Mouse (Mus musculus): ENCODE results near the gene Itfg2. TPM values are rescaled to one million over a fixed set of nuclear protein-coding genes. Genes with fewer than 3 reads are reported as not detected.

Itfg2 gene
- total RNA-seq, 2 experiments from 2014 or later, result 13.7 to 53.8 TPM

- ATAC-seq (replicated peaks; ENCODE audit: low FRiP score, poor library complexity, severe bottlenecking), result no peak
These were observed 11.8 kb upstream of the Itfg2 start for GRCm38 (mm10) chr6:128436356-128437005.

- ATAC-seq (replicated peaks; ENCODE audit: low FRiP score, poor library complexity, severe bottlenecking), result no peak
These were observed 10.7 kb upstream of the Itfg2 start for GRCm38 (mm10) chr6:128435474-128435873.

- ATAC-seq (replicated peaks; ENCODE audit: low FRiP score, poor library complexity, severe bottlenecking), result no peak
These were observed 8.8 kb upstream of the Itfg2 start for GRCm38 (mm10) chr6:128433566-128433965.

- ATAC-seq (replicated peaks; ENCODE audit: low FRiP score, poor library complexity, severe bottlenecking), result no peak
These were observed 7.7 kb upstream of the Itfg2 start for GRCm38 (mm10) chr6:128432356-128432915.

- no peak for ATAC-seq (replicated peaks; ENCODE audit: low FRiP score, poor library complexity, severe bottlenecking)
These were observed 5.1 kb upstream of the Itfg2 start for GRCm38 (mm10) chr6:128429826-128430225.

GRCm38 (mm10) chr6:128429300-128429699 lies 4.6 kb upstream of the Itfg2 start:
- ATAC-seq (replicated peaks; ENCODE audit: low FRiP score, poor library complexity, severe bottlenecking), result no peak

- ATAC-seq (replicated peaks; ENCODE audit: low FRiP score, poor library complexity, severe bottlenecking), result no peak
These were observed 2.8 kb upstream of the Itfg2 start for GRCm38 (mm10) chr6:128427571-128427970.

- ATAC-seq (replicated peaks; ENCODE audit: low FRiP score, poor library complexity, severe bottlenecking), result 0 out of 2 replicates have a peak, but pooled peaks have one; percentile 3
These were observed 315 bp upstream of the Itfg2 start for GRCm38 (mm10) chr6:128425046-128425445.

- ATAC-seq (replicated peaks; ENCODE audit: low FRiP score, poor library complexity, severe bottlenecking), result 0 out of 2 replicates have a peak, but pooled peaks have one; percentile 40
These were observed 1.0 kb downstream of the Itfg2 start for GRCm38 (mm10) chr6:128423496-128424268.

GRCm38 (mm10) chr6:128421480-128421879 lies 3.3 kb downstream of the Itfg2 start:
- no peak for ATAC-seq (replicated peaks; ENCODE audit: low FRiP score, poor library complexity, severe bottlenecking)

GRCm38 (mm10) chr6:128421036-128421435 lies 3.7 kb downstream of the Itfg2 start:
- no peak for ATAC-seq (replicated peaks; ENCODE audit: low FRiP score, poor library complexity, severe bottlenecking)

- ATAC-seq (replicated peaks; ENCODE audit: low FRiP score, poor library complexity, severe bottlenecking), result no peak
These were observed 6.7 kb downstream of the Itfg2 start for GRCm38 (mm10) chr6:128418076-128418475.

- ATAC-seq (replicated peaks; ENCODE audit: low FRiP score, poor library complexity, severe bottlenecking), result no peak
These were observed 8.6 kb downstream of the Itfg2 start for GRCm38 (mm10) chr6:128416169-128416568.

GRCm38 (mm10) chr6:128411115-128411514 lies 13.6 kb downstream of the Itfg2 start:
- peak; percentile 71 for ATAC-seq (replicated peaks; ENCODE audit: low FRiP score, poor library complexity, severe bottlenecking)

- ATAC-seq (replicated peaks; ENCODE audit: low FRiP score, poor library complexity, severe bottlenecking), result no peak
These were observed 14.4 kb downstream of the Itfg2 start for GRCm38 (mm10) chr6:128410305-128410704.

GRCm38 (mm10) chr6:128408544-128409125 lies 16.1 kb downstream of the Itfg2 start:
- ATAC-seq (replicated peaks; ENCODE audit: low FRiP score, poor library complexity, severe bottlenecking), result no peak

GRCm38 (mm10) chr6:128404708-128405107 lies 20.0 kb downstream of the Itfg2 start:
- ATAC-seq (replicated peaks; ENCODE audit: low FRiP score, poor library complexity, severe bottlenecking), result no peak

GRCm38 (mm10) chr6:128399421-128400185 lies 25.1 kb downstream of the Itfg2 start:
- no peak for ATAC-seq (replicated peaks; ENCODE audit: low FRiP score, poor library complexity, severe bottlenecking)

GRCm38 (mm10) chr6:128398996-128399395 lies 25.7 kb downstream of the Itfg2 start, which contains the start of gene Nrip2:
Gene Nrip2 (plus strand): TSS chr6:128399296.
- ATAC-seq (replicated peaks; ENCODE audit: low FRiP score, poor library complexity, severe bottlenecking), result no peak

All from erythroblast, adult 5-6 weeks (primary cell).